Mouse (Mus musculus) erythroblast, embryonic 14.5 days (primary cell): ENCODE measurements around the gene Ank3.

Experiments
- GATA1 ChIP-seq: IDR thresholded peaks from 2 replicates; pipeline ENCODE4 v1.6.1; 2012; ENCODE audit warnings: low read length, inconsistent platforms, mixed read lengths
- TAL1 ChIP-seq: IDR thresholded peaks from 3 replicates; pipeline ENCODE4 v1.6.1; 2012; ENCODE audit warnings: low read length, inconsistent platforms, mixed read lengths

GRCm38 (mm10) chr10:69535123-69535930 lies 136.8 kb downstream of the Ank3 start:
- TF ChIP-seq GATA1 (no peak), TAL1 (no peak)
